Mouse (Mus musculus): ENCODE data around the gene Cd163l1. TPM values are rescaled to one million over a fixed set of nuclear protein-coding genes. Genes with fewer than 3 reads are reported as not detected.

Cd163l1 gene
- total and polyA plus RNA-seq, 3 experiments = not detected

- TF ChIP-seq BHLHE40 (IDR thresholded peaks at IDR 0.05; ENCODE audit: borderline replicate concordance, low read depth, low read length) (no peak), HCFC1 (IDR thresholded peaks at IDR 0.05; ENCODE audit: low read depth, low read length) (no peak), CHD2 (IDR thresholded peaks at IDR 0.05; ENCODE audit: low read length) (no peak), ZC3H11A (IDR thresholded peaks at IDR 0.05; ENCODE audit: low read depth, low read length) (no peak), GATA1 (IDR thresholded peaks at IDR 0.05; ENCODE audit: low read depth, low read length) (no peak), EP300 (IDR thresholded peaks at IDR 0.05; ENCODE audit: low read depth in 1 of 2, low read length in 2 of 2) (no peak), NELFE (IDR thresholded peaks at IDR 0.05; ENCODE audit: low read depth, low read length) (no peak), E2F4 (IDR thresholded peaks at IDR 0.05; ENCODE audit: borderline replicate concordance, low read depth, low read length) (no peak), RCOR1 (IDR thresholded peaks at IDR 0.05; ENCODE audit: low read depth, low read length) (no peak), ZKSCAN1 (IDR thresholded peaks at IDR 0.05; ENCODE audit: low read depth, low read length) (no peak), JUND (IDR thresholded peaks at IDR 0.05; ENCODE audit: low read depth, low read length) (no peak), ZMIZ1 (IDR thresholded peaks at IDR 0.05; ENCODE audit: low read depth, low read length) (no peak), TCF12 (IDR thresholded peaks at IDR 0.05; ENCODE audit: low read depth, low read length) (no peak), MAX (IDR thresholded peaks at IDR 0.05; ENCODE audit: low read length) (no peak), MEF2A (IDR thresholded peaks at IDR 0.05; ENCODE audit: extremely low read depth, insufficient replicate concordance, low read depth, low read length, poor library complexity, severe bottlenecking) (no peak), SMC3 (IDR thresholded peaks at IDR 0.05; ENCODE audit: low read depth, low read length) (no peak), GABPA (IDR thresholded peaks at IDR 0.05; ENCODE audit: low read depth, low read length) (no peak)
- DNase-seq (ENCODE audit: low read depth, low spot score) = no peak
- H3K27me3 ChIP-seq (ENCODE audit: control insufficient read depth in 1 of 2, insufficient read depth in 2 of 2, low read length in 2 of 2) = no peaks in the 10 kb centered on the region; a peak in 1 of 4 replicates
- H3K4me3 ChIP-seq (ENCODE audit: control insufficient read depth in 1 of 2, insufficient read depth in 1 of 2, low read depth in 2 of 2, low read length in 2 of 2) = no peak overlapping the region
- H3K27ac ChIP-seq (ENCODE audit: control insufficient read depth, low read depth, low read length) = no peak overlapping the region
- no peaks in the 10 kb centered on the region for H3K36me3 ChIP-seq (ENCODE audit: control insufficient read depth in 1 of 2, insufficient read depth in 2 of 2, low read length in 2 of 2)
- no peak overlapping the region for H3K9ac ChIP-seq (ENCODE audit: control insufficient read depth, low read depth, low read length, poor library complexity, severe bottlenecking)
- no peaks in the 10 kb centered on the region for H3K9me3 ChIP-seq (replicated peaks; ENCODE audit: insufficient read depth, low read length)
- no peaks in the 10 kb centered on the region for H3K4me1 ChIP-seq (ENCODE audit: control insufficient read depth in 1 of 2, insufficient read depth in 2 of 2, low read length in 2 of 2)
- H3K79me2 ChIP-seq (ENCODE audit: control insufficient read depth, insufficient read depth, low read length, poor library complexity) = no peaks in the 10 kb centered on the region
Observed at GRCm38 (mm10) chr7:140220375-140220774, 2.3 kb downstream of the Cd163l1 start.

- DNase-seq (ENCODE audit: low read depth, low spot score) = no peak
- Histone ChIP-seq H3K27ac (ENCODE audit: control insufficient read depth, low read depth, low read length) (no peak overlapping the region), H3K4me1 (ENCODE audit: control insufficient read depth in 1 of 2, insufficient read depth in 2 of 2, low read length in 2 of 2) (no peaks in the 10 kb centered on the region), H3K4me3 (ENCODE audit: control insufficient read depth in 1 of 2, insufficient read depth in 1 of 2, low read depth in 2 of 2, low read length in 2 of 2) (no peak overlapping the region), H3K9ac (ENCODE audit: control insufficient read depth, low read depth, low read length, poor library complexity, severe bottlenecking) (no peak overlapping the region), H3K79me2 (ENCODE audit: control insufficient read depth, insufficient read depth, low read length, poor library complexity) (no peaks in the 10 kb centered on the region), H3K36me3 (ENCODE audit: control insufficient read depth in 1 of 2, insufficient read depth in 2 of 2, low read length in 2 of 2) (no peaks in the 10 kb centered on the region), H3K9me3 (replicated peaks; ENCODE audit: insufficient read depth, low read length) (no peaks in the 10 kb centered on the region), H3K27me3 (ENCODE audit: control insufficient read depth in 1 of 2, insufficient read depth in 2 of 2, low read length in 2 of 2) (no peaks in the 10 kb centered on the region; a peak in 1 of 4 replicates)
- TF ChIP-seq SMC3 (IDR thresholded peaks at IDR 0.05; ENCODE audit: low read depth, low read length) (no peak), MAX (IDR thresholded peaks at IDR 0.05; ENCODE audit: low read length) (no peak), SIN3A (IDR thresholded peaks at IDR 0.05; ENCODE audit: low read length) (no peak), ZC3H11A (IDR thresholded peaks at IDR 0.05; ENCODE audit: low read depth, low read length) (no peak)
Observed at GRCm38 (mm10) chr7:140224209-140224608, 6.1 kb downstream of the Cd163l1 start.

Data from MEL (cell line).